Mouse (Mus musculus) activated CD4-positive, CD25-positive, alpha-beta regulatory T cell, adult 4 months (primary cell): ENCODE results near the gene Nr2e3. TPM values are rescaled to one million over a fixed set of nuclear protein-coding genes. Genes with fewer than 3 reads are reported as not detected.
A peak's percentile ranks its signal among the peaks of the same experiment; 100 is the strongest.
"Not testable (repeated sequence)": the region's sequence is repeated elsewhere in the genome, so short reads cannot be mapped to it uniquely, and the experiment has no call there.

ENCODE experiments used
- ATAC-seq: one replicate; pipeline ENCODE4 v1.8.0; 2017
- polyA plus RNA-seq, 2 experiments: library from polyadenylated mRNA; unstranded; fragments of 100-300 nt; shearing (Covaris generic); gene quantifications; one replicate each; pipeline ENCODE4 v1.2.1; 2017

The Nr2e3 gene
- polyA plus RNA-seq, 2 experiments from 2014 or later = not detected

GRCm38 (mm10) chr9:59949511-59949910 is 10.9 kb downstream of the Nr2e3 start:
- no peak for ATAC-seq

- no peak for ATAC-seq
Measured at GRCm38 (mm10) chr9:59948691-59949250, 11.7 kb downstream of the Nr2e3 start.

GRCm38 (mm10) chr9:59948226-59948625 is 12.2 kb downstream of the Nr2e3 start:
- no peak for ATAC-seq

- no peak for ATAC-seq
Measured at GRCm38 (mm10) chr9:59947271-59947670, 13.2 kb downstream of the Nr2e3 start.

- no peak for ATAC-seq
Measured at GRCm38 (mm10) chr9:59945241-59945640, 15.2 kb downstream of the Nr2e3 start.

- no peak for ATAC-seq
Measured at GRCm38 (mm10) chr9:59943826-59944225, 16.6 kb downstream of the Nr2e3 start.

GRCm38 (mm10) chr9:59942501-59943085 is 17.9 kb downstream of the Nr2e3 start:
- ATAC-seq = no peak

GRCm38 (mm10) chr9:59941885-59942350 is 18.5 kb downstream of the Nr2e3 start:
- peak; percentile 78 for ATAC-seq

GRCm38 (mm10) chr9:59940913-59941884 is 19.3 kb downstream of the Nr2e3 start:
- peak; percentile 58 for ATAC-seq

GRCm38 (mm10) chr9:59939691-59940090 is 20.8 kb downstream of the Nr2e3 start:
- no peak for ATAC-seq

GRCm38 (mm10) chr9:59938529-59938928 is 21.9 kb downstream of the Nr2e3 start:
- ATAC-seq = no peak

GRCm38 (mm10) chr9:59935866-59936265 is 24.6 kb downstream of the Nr2e3 start:
- ATAC-seq = not testable (repeated sequence)

GRCm38 (mm10) chr9:59930248-59930647 is 30.2 kb downstream of the Nr2e3 start:
- no peak for ATAC-seq

GRCm38 (mm10) chr9:59914761-59915160 is 45.7 kb downstream of the Nr2e3 start:
- ATAC-seq = no peak

GRCm38 (mm10) chr9:59903382-59903781 is 57.1 kb downstream of the Nr2e3 start:
- no peak for ATAC-seq

Other genes with a start within 250 kb of the Nr2e3 start
- 1 to 10 TPM; 5.0 to 5.4 TPM for gene Senp8, start 209.9 kb downstream of the Nr2e3 start, polyA plus RNA-seq
- 10 to 100 TPM; 31.8 to 42.8 TPM for gene Myo9a, start 209.8 kb downstream of the Nr2e3 start, polyA plus RNA-seq